Mouse (Mus musculus) lung, postnatal 14 days (tissue): ENCODE results near the gene Tbx3.

Experiments
- DNase-seq: peaks from one replicate; pipeline ENCODE4 v3.0.0; 2021

Gene Tbx3

DNA sequence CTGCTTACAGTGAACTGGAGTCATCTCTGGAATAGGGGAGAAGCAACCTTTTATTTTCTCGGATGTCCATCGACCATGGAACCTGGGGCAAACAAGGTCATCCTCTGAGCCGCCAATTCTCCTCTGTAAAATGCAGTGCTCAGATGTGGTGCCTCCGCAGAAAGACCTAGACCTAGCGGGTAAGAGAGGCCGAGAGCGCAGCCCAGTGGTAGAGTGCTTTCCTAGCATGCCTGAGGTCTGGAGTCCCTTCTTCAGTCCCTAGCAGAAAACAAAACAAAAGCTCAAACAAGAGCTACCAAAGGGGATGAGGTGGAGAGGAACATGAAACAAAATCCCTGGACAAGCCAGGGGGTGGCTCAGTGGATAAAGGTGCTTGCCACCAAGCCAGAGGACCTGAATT, 40.3 kb downstream of the Tbx3 start:
- DNase-seq = no peak

DNA sequence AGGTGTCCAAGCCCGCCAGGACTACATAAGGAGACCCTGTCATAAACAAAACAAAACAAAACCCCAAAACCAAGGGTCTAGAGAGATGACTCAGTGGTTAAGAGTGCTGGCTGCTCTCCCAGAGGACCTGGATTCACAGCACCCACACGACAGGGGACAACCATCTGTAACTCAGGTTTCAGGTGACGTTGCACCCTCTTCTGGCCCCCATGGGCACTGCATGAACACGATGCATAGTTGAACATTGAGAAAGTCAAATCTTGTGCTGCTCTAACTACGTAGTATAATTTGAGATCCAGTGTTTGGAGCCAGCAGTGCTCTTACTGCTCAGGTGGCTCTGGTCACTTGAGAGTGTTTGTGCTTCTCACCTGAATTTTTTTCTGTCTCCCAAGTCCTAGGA, 41.2 kb downstream of the Tbx3 start:
- no peak for DNase-seq

- DNase-seq = peak; percentile 89
Measured at GRCm38 (mm10) chr5:119712679-119713246, 42.3 kb downstream of the Tbx3 start.

- no peak for DNase-seq
Measured at GRCm38 (mm10) chr5:119720471-119721265, 50.2 kb downstream of the Tbx3 start.

DNA sequence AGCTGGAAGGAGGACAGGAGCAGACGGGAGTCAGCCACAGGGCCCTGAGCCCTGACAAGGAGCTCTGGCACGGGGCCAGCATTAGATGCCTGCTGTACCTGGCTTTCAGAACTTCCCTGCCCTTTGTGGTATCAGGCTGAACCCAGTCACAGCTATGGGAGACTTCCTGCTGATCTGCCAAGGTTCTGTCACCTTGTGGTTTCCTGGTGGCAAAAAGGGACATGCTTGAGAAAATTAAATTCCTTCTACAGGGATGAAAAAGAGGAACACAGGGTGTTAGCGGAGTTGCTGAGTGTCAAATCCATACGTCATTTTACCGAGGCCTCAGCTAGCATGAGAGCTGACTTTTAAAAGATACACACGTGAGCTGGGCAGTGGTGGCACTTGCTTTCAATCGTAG, 62.5 kb downstream of the Tbx3 start:
- no peak for DNase-seq
